ENCODE assay signal across 10 mouse cellular contexts in genomic region chr5:24481647-24482046, GRCm38 (mm10). TPM values are rescaled to one million over a fixed set of nuclear protein-coding genes. Genes with fewer than 3 reads are reported as not detected.
DNase-seq lines count a peak whose midpoint lies in the region; ATAC-seq and TF ChIP-seq lines count a peak whose summit lies in the region.
"Had no signal": no experiment of that assay in that cellular context is flagged by ENCODE, and none has a peak within 500 bp of the region (broad histone marks: within the 10 kb centered on the region; RNA-seq: fewer than 3 reads in every experiment).

No protein-coding gene starts in this region.

- ATAC-seq in forebrain, embryonic 11.5 days (replicated peaks; ENCODE audit: low FRiP score), result peak; percentile 51
- peak; percentile 23; the same call in 1 of the 2 replicates for ATAC-seq in hindbrain, embryonic 16.5 days
- ATAC-seq in midbrain, embryonic 14.5 days (ENCODE audit: low FRiP score, low TSS enrichment), result peak; percentile 36; the same call in 1 of the 2 replicates
- ATAC-seq in stomach, embryonic 16.5 days (ENCODE audit: insufficient read depth, low FRiP score), result peak; percentile 38; the same call in 1 of the 2 replicates
- ATAC-seq: Patski had no signal

- H3K36me3 ChIP-seq in heart, adult 2 months (ENCODE audit: control insufficient read depth, insufficient read depth, low read length), result no peaks in the 10 kb centered on the region
- H3K36me3 ChIP-seq in forebrain, embryonic 11.5 days (ENCODE audit: control insufficient read depth, insufficient read depth, low read length), result peaks cover 4% of the 10 kb centered on the region
- H3K36me3 ChIP-seq in hindbrain, embryonic 16.5 days (ENCODE audit: control insufficient read depth, insufficient read depth, low read length), result peaks cover 41% of the 10 kb centered on the region
- H3K36me3 ChIP-seq in midbrain, embryonic 14.5 days (ENCODE audit: control insufficient read depth, insufficient read depth, low read length), result peaks cover 77% of the 10 kb centered on the region
- peaks cover 16% of the 10 kb centered on the region for H3K36me3 ChIP-seq in stomach, embryonic 16.5 days (ENCODE audit: control insufficient read depth, insufficient read depth, low read length)

- 23% methylated on average over 4 of the region's 4 CpGs for WGBS in heart, adult 2 months
- WGBS in forebrain, embryonic 11.5 days, result 7% methylated on average over 4 of the region's 4 CpGs
- 6% methylated on average over 4 of the region's 4 CpGs for WGBS in hindbrain, embryonic 16.5 days
- 2% methylated on average over 4 of the region's 4 CpGs for WGBS in midbrain, embryonic 14.5 days
- 15% methylated on average over 4 of the region's 4 CpGs for WGBS in stomach, embryonic 16.5 days

- H3K79me2 ChIP-seq in heart, adult 2 months (replicated peaks; ENCODE audit: control insufficient read depth, insufficient read depth, low read length), result no peaks in the 10 kb centered on the region

- no peak overlapping the region for H3K4me3 ChIP-seq in heart, adult 2 months
- H3K4me3 ChIP-seq in forebrain, embryonic 11.5 days (ENCODE audit: low read depth, low read length), result no peak overlapping the region
- no peak overlapping the region for H3K4me3 ChIP-seq in hindbrain, embryonic 16.5 days (ENCODE audit: low read length)
- H3K4me3 ChIP-seq in midbrain, embryonic 14.5 days (replicated peaks; ENCODE audit: low read depth, low read length), result no peak overlapping the region
- H3K4me3 ChIP-seq in stomach, embryonic 16.5 days (replicated peaks; ENCODE audit: low read length), result no peak overlapping the region

- no peak overlapping the region for H3K4me2 ChIP-seq in forebrain, embryonic 11.5 days (ENCODE audit: low read depth, low read length, severe bottlenecking)
- no peak overlapping the region for H3K4me2 ChIP-seq in hindbrain, embryonic 16.5 days (ENCODE audit: low read length)
- no peak overlapping the region for H3K4me2 ChIP-seq in midbrain, embryonic 14.5 days (ENCODE audit: low read length)
- H3K4me2 ChIP-seq in stomach, embryonic 16.5 days (ENCODE audit: low read depth, low read length), result no peak overlapping the region

- intact Hi-C loops in heart, adult 2 months (cut with DNase I), result no loop called here
- intact Hi-C loops in left cerebral cortex, postnatal 4 days (cut with DNase I), result loop anchor here (10.0 kb wide), 1 partner anchor 113 kb away; no protein-coding TSS in a partner anchor

- peaks cover 3% of the 10 kb centered on the region for H3K4me1 ChIP-seq in heart, adult 2 months (ENCODE audit: control insufficient read depth, insufficient read depth, low read length)
- peaks cover 40% of the 10 kb centered on the region for H3K4me1 ChIP-seq in forebrain, embryonic 11.5 days (replicated peaks; ENCODE audit: control insufficient read depth, insufficient read depth, low read length)
- H3K4me1 ChIP-seq in hindbrain, embryonic 16.5 days (ENCODE audit: control insufficient read depth, insufficient read depth, low read depth, low read length), result peaks cover 23% of the 10 kb centered on the region
- peaks cover 26% of the 10 kb centered on the region for H3K4me1 ChIP-seq in midbrain, embryonic 14.5 days (ENCODE audit: control insufficient read depth, insufficient read depth, low read length)
- peaks cover 4% of the 10 kb centered on the region; the same call in 1 of the 2 replicates for H3K4me1 ChIP-seq in stomach, embryonic 16.5 days (ENCODE audit: control insufficient read depth, insufficient read depth, low read length)

- no peaks in the 10 kb centered on the region for H3K9me3 ChIP-seq in forebrain, embryonic 11.5 days (ENCODE audit: control insufficient read depth, low read length)
- no peaks in the 10 kb centered on the region for H3K9me3 ChIP-seq in hindbrain, embryonic 16.5 days (ENCODE audit: control insufficient read depth, low read length)
- no peaks in the 10 kb centered on the region for H3K9me3 ChIP-seq in midbrain, embryonic 14.5 days (ENCODE audit: control insufficient read depth, low read length)
- no peaks in the 10 kb centered on the region for H3K9me3 ChIP-seq in stomach, embryonic 16.5 days (replicated peaks; ENCODE audit: control insufficient read depth, low read length)

- H3K27me3 ChIP-seq in heart, adult 2 months (ENCODE audit: control insufficient read depth, insufficient read depth, low read length), result no peaks in the 10 kb centered on the region
- no peaks in the 10 kb centered on the region for H3K27me3 ChIP-seq in forebrain, embryonic 11.5 days (ENCODE audit: control insufficient read depth, insufficient read depth, low read length)
- H3K27me3 ChIP-seq in hindbrain, embryonic 16.5 days (replicated peaks; ENCODE audit: control insufficient read depth, insufficient read depth, low read length), result no peaks in the 10 kb centered on the region
- H3K27me3 ChIP-seq in midbrain, embryonic 14.5 days (ENCODE audit: control insufficient read depth, insufficient read depth, low read length), result no peaks in the 10 kb centered on the region
- no peaks in the 10 kb centered on the region for H3K27me3 ChIP-seq in stomach, embryonic 16.5 days (ENCODE audit: control insufficient read depth, insufficient read depth, low read length)
- H3K27me3 ChIP-seq: Patski had no signal

- TF ChIP-seq POLR2A in heart, adult 2 months (IDR thresholded peaks at IDR 0.05; ENCODE audit: insufficient read depth, low read depth, low read length), result no peak
- no peak for TF ChIP-seq POLR2A in brain, embryonic 14.5 days (IDR thresholded peaks at IDR 0.05; ENCODE audit: borderline replicate concordance, extremely low read depth, insufficient read depth, insufficient read length, poor library complexity, severe bottlenecking)

- DNase-seq in heart, adult 2 months, result peak; percentile 49 to 63
- DNase-seq in heart, adult 11 months, result no peak
- DNase-seq in brain, embryonic 14.5 days (ENCODE audit: low read depth), result peak; percentile 87
- peak; percentile 89 for DNase-seq in forebrain, embryonic 11.5 days (ENCODE audit: low spot score)
- peak; percentile 77 for DNase-seq in left cerebral cortex, postnatal 4 days
- DNase-seq in midbrain, embryonic 14.5 days, result peak; percentile 90

- no peak overlapping the region for H3K27ac ChIP-seq in heart, adult 2 months
- H3K27ac ChIP-seq in forebrain, embryonic 11.5 days (ENCODE audit: low read depth, low read length), result no peak overlapping the region
- peak overlapping the region; percentile 23; the same call in 1 of the 2 replicates for H3K27ac ChIP-seq in hindbrain, embryonic 16.5 days (ENCODE audit: low read depth, low read length)
- peak overlapping the region; percentile 55 for H3K27ac ChIP-seq in midbrain, embryonic 14.5 days (replicated peaks; ENCODE audit: low read depth, low read length)
- no peak overlapping the region for H3K27ac ChIP-seq in stomach, embryonic 16.5 days (ENCODE audit: low read length)

- no peak for TF ChIP-seq EP300 in heart, adult 2 months (IDR thresholded peaks at IDR 0.05; ENCODE audit: insufficient read depth, low read depth, low read length)

- no peak overlapping the region for H3K9ac ChIP-seq in heart, adult 2 months (ENCODE audit: low read depth, low read length)
- H3K9ac ChIP-seq in forebrain, embryonic 11.5 days (ENCODE audit: low read length), result no peak overlapping the region
- no peak overlapping the region for H3K9ac ChIP-seq in hindbrain, embryonic 16.5 days (ENCODE audit: low read depth, low read length)
- peak overlapping the region; percentile 34 for H3K9ac ChIP-seq in midbrain, embryonic 14.5 days (replicated peaks; ENCODE audit: low read length)
- H3K9ac ChIP-seq in stomach, embryonic 16.5 days (ENCODE audit: low read length), result no peak overlapping the region

- TF ChIP-seq CTCF in heart, adult 2 months (IDR thresholded peaks at IDR 0.05), result peak; percentile 74
- TF ChIP-seq CTCF in brain, embryonic 14.5 days (IDR thresholded peaks at IDR 0.05; ENCODE audit: borderline replicate concordance, extremely low read depth, insufficient read depth, insufficient read length), result peak; percentile 82

RNA-seq across cellular contexts. Expression of gene Agap3, which starts 29.7 kb away (rescaled TPM):
- 100 to 1,000 TPM in 1 of 2 experiments, 10 to 100 TPM in 1; 88.4 to 103 TPM for total RNA-seq in heart, adult 2 months (2021)
- polyA plus RNA-seq in heart, adult 2 months (2012; rRNA removed), result 78.1 and 102 TPM in 2 replicates
- 176 and 244 TPM in 2 replicates for polyA plus RNA-seq in brain, embryonic 14.5 days (2012; rRNA removed)
- polyA plus RNA-seq in forebrain, embryonic 11.5 days (2014; fragmentation: Nextera tagmentation; extraction: Ambion mirVana), result 52.7 and 67.0 TPM in 2 replicates
- 46.4 and 47.7 TPM in 2 replicates for polyA plus RNA-seq in hindbrain, embryonic 16.5 days (2015; fragmentation: Nextera tagmentation; extraction: Ambion mirVana)
- 100 to 1,000 TPM; 472 to 479 TPM for total RNA-seq in left cerebral cortex, postnatal 4 days (2021)
- 65.1 and 79.0 TPM in 2 replicates for polyA plus RNA-seq in midbrain, embryonic 14.5 days (2014; fragmentation: Nextera tagmentation; extraction: Ambion mirVana)
- 13.0 and 14.7 TPM in 2 replicates for polyA plus RNA-seq in stomach, embryonic 16.5 days (2015; fragmentation: Nextera tagmentation; extraction: Ambion mirVana)

RNA-seq across cellular contexts. Expression of gene Tmub1, which starts 34.0 kb away (rescaled TPM):
- total RNA-seq in heart, adult 2 months (2021), result 10 to 100 TPM; 10.4 to 13.9 TPM
- polyA plus RNA-seq in heart, adult 2 months (2012; rRNA removed), result 28.5 and 34.0 TPM in 2 replicates
- polyA plus RNA-seq in brain, embryonic 14.5 days (2012; rRNA removed), result 60.7 and 67.7 TPM in 2 replicates
- 30.2 and 31.8 TPM in 2 replicates for polyA plus RNA-seq in forebrain, embryonic 11.5 days (2014; fragmentation: Nextera tagmentation; extraction: Ambion mirVana)
- polyA plus RNA-seq in hindbrain, embryonic 16.5 days (2015; fragmentation: Nextera tagmentation; extraction: Ambion mirVana), result 61.7 and 63.1 TPM in 2 replicates
- 10 to 100 TPM; 30.1 to 31.1 TPM for total RNA-seq in left cerebral cortex, postnatal 4 days (2021)
- 51.0 and 64.1 TPM in 2 replicates for polyA plus RNA-seq in midbrain, embryonic 14.5 days (2014; fragmentation: Nextera tagmentation; extraction: Ambion mirVana)
- polyA plus RNA-seq in stomach, embryonic 16.5 days (2015; fragmentation: Nextera tagmentation; extraction: Ambion mirVana), result 23.5 and 27.0 TPM in 2 replicates

RNA-seq across cellular contexts. Expression of gene Fastk, which starts 36.6 kb away (rescaled TPM):
- total RNA-seq in heart, adult 2 months (2021), result 100 to 1,000 TPM; 287 to 328 TPM
- 609 and 613 TPM in 2 replicates for polyA plus RNA-seq in heart, adult 2 months (2012; rRNA removed)
- 152 and 248 TPM in 2 replicates for polyA plus RNA-seq in brain, embryonic 14.5 days (2012; rRNA removed)
- 104 and 116 TPM in 2 replicates for polyA plus RNA-seq in forebrain, embryonic 11.5 days (2014; fragmentation: Nextera tagmentation; extraction: Ambion mirVana)
- polyA plus RNA-seq in hindbrain, embryonic 16.5 days (2015; fragmentation: Nextera tagmentation; extraction: Ambion mirVana), result 106 and 107 TPM in 2 replicates
- 10 to 100 TPM; 82.6 to 83.4 TPM for total RNA-seq in left cerebral cortex, postnatal 4 days (2021)
- polyA plus RNA-seq in midbrain, embryonic 14.5 days (2014; fragmentation: Nextera tagmentation; extraction: Ambion mirVana), result 91.8 and 105 TPM in 2 replicates
- 93.4 and 94.4 TPM in 2 replicates for polyA plus RNA-seq in stomach, embryonic 16.5 days (2015; fragmentation: Nextera tagmentation; extraction: Ambion mirVana)

RNA-seq across cellular contexts. Expression of gene Gbx1, which starts 45.4 kb away (rescaled TPM):
- not detected for total RNA-seq in heart, adult 2 months (2021)
- 0.06 TPM in 1 of 2 replicates, not detected in the other for polyA plus RNA-seq in heart, adult 2 months (2012; rRNA removed)
- 2.2 and 5.0 TPM in 2 replicates for polyA plus RNA-seq in brain, embryonic 14.5 days (2012; rRNA removed)
- polyA plus RNA-seq in forebrain, embryonic 11.5 days (2014; fragmentation: Nextera tagmentation; extraction: Ambion mirVana), result 0.64 and 0.79 TPM in 2 replicates
- 2.3 and 3.0 TPM in 2 replicates for polyA plus RNA-seq in hindbrain, embryonic 16.5 days (2015; fragmentation: Nextera tagmentation; extraction: Ambion mirVana)
- total RNA-seq in left cerebral cortex, postnatal 4 days (2021), result 1 to 10 TPM in 1 of 2 experiments, not detected in 1; 1.2 TPM
- 0.05 and 0.12 TPM in 2 replicates for polyA plus RNA-seq in midbrain, embryonic 14.5 days (2014; fragmentation: Nextera tagmentation; extraction: Ambion mirVana)
- polyA plus RNA-seq in stomach, embryonic 16.5 days (2015; fragmentation: Nextera tagmentation; extraction: Ambion mirVana), result not detected in 2 replicates
- polyA plus RNA-seq: liver, embryonic 16.5 days; Patski had no signal

RNA-seq across cellular contexts. Expression of gene Slc4a2, which starts 58.0 kb away (rescaled TPM):
- total RNA-seq in heart, adult 2 months (2021), result 10 to 100 TPM; 22.4 to 25.9 TPM
- 37.9 and 41.2 TPM in 2 replicates for polyA plus RNA-seq in heart, adult 2 months (2012; rRNA removed)
- polyA plus RNA-seq in brain, embryonic 14.5 days (2012; rRNA removed), result 38.9 and 41.4 TPM in 2 replicates
- 28.4 and 28.7 TPM in 2 replicates for polyA plus RNA-seq in forebrain, embryonic 11.5 days (2014; fragmentation: Nextera tagmentation; extraction: Ambion mirVana)
- polyA plus RNA-seq in hindbrain, embryonic 16.5 days (2015; fragmentation: Nextera tagmentation; extraction: Ambion mirVana), result 29.0 and 29.8 TPM in 2 replicates
- 10 to 100 TPM; 26.9 to 30.4 TPM for total RNA-seq in left cerebral cortex, postnatal 4 days (2021)
- polyA plus RNA-seq in midbrain, embryonic 14.5 days (2014; fragmentation: Nextera tagmentation; extraction: Ambion mirVana), result 14.8 TPM in 2 replicates
- polyA plus RNA-seq in stomach, embryonic 16.5 days (2015; fragmentation: Nextera tagmentation; extraction: Ambion mirVana), result 46.5 and 51.8 TPM in 2 replicates

Comparison
In these comparisons a context has a peak if more than half of its experiments do, and no peak if none do; other contexts are left out.
1. H3K27ac ChIP-seq: peak in hindbrain, embryonic 16.5 days (single experiment) and midbrain, embryonic 14.5 days (single experiment); none in heart, adult 2 months (single experiment), forebrain, embryonic 11.5 days (single experiment) and stomach, embryonic 16.5 days (single experiment).
2. Peak in every context shown above with its lines, with median percentiles within 50 percentile points of each other: ATAC-seq.